Mouse (Mus musculus) adrenal gland (tissue): ENCODE measurements at regions not wholly inside any gene's neighbourhood (a gene's known extent, or its start where the extent isn't known, plus 50 kb on each side); places are given as distances from the start of the nearest gene placed in this dataset.

Source experiments
- intact Hi-C: fragments of 180-260 bp; cut with DNase I; formaldehyde crosslinking; loops from one replicate; pipeline ENCODE4 v1.15.1; 2025

DNA sequence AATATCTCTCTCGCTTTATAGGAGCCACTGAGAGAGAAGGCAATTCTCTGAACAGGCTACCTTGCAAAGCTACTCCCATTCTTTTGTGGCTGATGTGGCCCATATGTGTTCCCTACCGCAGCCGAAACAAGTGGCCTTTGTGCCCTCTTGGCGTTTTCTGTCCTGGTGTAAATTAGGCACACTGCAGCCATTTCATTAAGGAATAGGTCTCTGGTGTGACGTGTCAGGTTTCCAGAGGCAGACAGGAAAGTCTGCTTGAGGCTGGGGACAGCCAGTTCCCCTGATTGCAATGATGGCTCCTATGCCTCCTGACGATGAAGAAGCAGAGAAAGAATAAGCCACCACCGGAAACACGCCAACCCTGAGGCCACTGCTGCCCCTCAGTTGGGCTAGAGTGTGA lies 59.3 kb upstream of the Bcor start:
- intact Hi-C loops = no loop called here

DNA sequence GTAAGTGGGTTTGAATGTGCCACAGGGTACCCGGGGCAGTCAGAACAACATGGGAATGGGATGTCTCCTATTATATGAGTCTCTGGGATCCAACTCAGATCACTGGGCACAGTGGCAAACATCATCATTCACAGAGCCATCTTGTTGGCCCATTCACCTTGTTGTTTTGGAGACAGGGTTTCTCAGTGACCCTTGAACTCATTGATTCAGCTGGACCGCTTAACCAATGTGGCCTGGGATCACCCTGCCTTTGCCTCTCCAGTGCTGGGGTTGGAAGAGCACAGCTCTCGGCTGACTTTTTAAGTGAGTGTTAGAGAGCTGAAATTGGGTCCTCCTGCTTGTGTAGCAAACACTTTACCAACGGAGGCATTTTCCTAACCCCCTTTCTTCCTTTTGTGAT lies 64.2 kb upstream of the Bcor start:
- intact Hi-C loops = no loop called here

DNA sequence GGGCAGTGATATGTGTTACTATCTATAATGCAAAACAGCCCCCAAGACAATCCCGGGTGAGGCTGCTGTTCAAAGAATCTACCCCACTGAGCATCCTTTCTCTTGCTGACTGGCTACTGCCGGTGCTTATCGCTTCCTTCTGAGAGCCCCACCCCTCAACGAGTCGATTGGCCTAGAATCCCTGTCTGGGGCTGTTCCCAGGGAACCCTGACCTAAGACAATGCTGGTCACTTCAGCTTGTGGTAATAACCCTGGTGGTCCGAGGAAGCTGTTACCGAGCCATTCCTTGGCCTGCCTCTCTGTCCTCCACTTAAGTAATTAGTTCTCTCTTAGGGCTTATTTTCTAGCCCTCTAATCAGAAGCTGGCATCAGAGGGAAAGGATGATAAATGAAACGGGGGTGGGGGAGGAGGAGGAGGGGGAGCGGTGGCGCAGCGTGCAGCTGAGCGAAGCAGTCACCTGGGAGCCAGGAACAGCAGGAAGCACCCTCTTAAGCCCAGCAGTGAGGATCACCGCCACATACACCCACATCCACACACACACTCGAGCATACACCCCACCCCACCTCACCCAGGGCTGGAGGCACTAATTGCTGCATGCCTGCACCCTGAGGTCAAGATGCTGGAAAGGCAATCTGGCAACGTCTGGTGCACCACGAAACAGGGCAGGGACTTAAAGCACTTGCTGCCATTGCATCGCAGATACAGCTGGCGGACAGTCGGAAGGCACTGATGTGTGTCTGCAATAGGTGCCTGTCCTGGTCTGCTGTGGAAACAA lies 65.1 kb upstream of the Bcor start:
- intact Hi-C loops = no loop called here

DNA sequence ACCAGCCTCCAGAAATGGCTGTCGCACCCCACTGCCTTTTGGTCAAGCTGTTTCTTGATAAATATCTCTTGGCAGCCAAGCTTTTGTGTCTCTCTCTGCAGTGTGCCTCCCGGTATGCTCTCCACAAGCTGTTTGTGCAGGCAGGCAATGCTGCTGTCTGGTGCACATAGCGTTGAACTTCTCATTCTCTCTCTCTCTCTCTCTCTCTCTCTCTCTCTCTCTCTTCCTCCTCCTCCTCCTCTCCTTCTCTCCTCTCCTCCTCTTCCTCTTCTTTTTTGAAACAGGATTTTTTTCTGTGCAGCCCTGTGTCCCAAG lies 65.7 kb upstream of the Bcor start:
- intact Hi-C loops = no loop called here

DNA sequence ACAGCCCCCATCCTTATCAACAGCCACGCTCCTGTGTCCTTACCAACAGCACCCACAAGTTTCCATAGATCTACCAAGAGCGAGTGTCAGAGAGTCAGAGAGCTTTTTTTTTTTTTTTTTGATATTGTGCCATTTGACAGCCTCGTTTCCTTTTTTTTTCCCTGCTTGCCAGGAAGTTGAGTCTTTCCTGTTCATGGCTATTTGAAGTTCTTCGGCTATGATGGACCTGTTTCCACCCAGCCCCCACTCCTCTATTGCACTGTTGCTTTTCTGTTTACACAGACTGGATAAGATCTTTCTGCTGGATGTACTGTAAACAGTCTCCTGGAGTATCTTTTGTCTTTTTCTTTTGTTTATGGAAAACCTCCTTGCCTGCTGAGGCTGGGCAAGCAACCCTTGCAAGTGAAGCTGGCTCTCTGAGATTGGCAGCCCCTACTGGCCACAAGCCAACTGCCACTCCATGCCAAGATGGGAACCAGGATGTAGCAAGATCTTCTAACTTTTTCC lies 80.4 kb upstream of the Bcor start:
- intact Hi-C loops = no loop called here

DNA sequence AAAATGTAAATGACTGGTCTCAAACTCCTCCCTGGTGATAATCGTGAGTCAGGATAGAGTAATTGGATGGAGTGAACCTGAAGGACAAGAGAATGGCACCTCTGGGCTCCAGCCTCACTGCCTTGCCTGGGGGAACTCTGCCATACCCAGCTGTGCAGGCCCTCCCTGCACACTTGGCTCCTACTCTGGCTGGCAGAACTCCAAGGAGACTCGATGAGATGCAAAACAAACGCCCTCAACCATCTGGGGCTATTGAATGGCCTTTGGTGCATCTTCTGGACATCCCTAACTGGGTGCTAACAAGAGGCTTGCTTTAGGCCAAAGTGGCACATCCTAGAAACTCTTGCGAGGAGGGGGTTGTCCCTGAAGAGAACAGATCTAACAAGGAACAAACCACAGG lies 81.6 kb upstream of the Bcor start:
- intact Hi-C loops = no loop called here

DNA sequence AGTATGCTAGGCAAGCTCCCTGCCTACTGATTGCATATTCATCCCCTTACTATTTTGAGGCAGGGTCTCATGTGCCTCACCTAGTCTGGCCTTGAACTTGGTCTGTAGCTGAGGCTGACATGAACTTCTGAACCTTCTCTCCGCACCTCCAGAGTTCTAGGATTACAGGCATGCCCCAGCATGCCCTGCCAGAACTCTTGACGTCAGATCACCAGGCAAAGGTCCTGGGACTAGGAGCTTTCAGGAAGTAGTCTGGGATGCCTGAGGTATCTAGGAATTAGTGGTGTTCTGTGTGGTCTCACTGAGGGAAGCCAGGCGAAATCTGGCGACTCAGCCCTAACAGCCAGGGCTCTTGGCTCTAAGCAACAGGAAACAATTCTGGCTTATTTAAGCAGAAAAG lies 88.9 kb upstream of the Bcor start:
- intact Hi-C loops = no loop called here

DNA sequence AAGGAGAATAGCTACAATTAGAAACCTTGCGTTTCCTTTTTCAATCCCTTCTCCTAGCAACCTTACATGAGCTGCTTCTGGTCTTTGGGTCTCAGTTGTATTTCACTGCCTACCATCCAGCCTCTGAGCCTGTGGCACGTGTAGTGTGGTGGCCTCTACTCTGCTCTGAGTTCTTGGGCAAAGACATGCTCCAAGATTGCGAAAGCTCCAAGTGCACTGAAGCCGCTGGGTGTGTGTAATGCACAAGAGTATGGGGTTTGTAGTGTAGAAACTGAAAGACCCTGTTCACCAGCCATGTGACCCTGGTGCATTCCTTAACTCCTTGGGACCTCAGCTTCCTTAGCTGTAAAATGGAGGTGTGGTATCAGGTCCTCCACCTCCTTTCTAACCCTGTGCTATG lies 89.8 kb upstream of the Bcor start:
- intact Hi-C loops = loop anchor here (10.0 kb wide), 2 partner anchors 85 to 245 kb away; partner anchors contain the start of gene Bcor

DNA sequence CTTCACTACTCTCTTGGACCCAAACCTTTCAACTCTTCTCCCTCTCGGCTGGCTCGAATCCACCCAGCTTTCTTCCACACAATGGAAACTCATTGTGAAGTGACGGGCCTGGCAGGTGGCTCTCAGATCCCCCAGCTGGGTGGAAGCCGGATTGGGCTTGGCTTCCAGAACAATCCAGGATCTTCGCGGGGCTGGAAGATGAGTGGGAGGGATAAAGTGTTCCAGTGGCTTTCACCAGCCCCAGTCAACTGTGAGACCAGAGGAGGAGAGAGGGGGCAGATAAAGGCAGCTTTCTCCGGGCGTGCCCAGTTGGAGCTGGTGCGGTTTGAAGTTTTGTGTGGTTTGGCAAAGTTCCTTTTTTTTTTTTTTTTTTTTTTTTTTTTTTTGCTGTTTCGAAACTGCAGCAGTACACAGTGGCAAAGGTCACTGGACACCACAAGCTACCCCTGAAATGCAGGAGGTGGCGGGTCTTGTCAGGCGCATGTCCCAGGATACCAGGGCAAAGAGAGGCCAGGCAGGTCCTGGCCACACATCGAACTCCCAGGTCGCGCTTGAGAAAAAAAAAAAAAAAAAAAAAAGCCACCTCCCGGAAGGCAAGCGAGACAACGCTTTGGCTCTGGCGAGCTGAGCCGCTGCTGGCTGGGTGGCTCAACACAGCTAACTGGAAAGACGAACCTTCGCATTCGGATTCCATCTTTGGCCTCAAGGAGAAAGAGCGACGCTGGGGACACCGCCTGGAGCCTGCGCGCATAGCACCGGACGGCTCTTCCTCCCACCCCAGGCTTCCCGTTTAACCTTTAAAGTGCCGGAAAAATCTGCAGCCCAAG lies 91.9 kb upstream of the Bcor start:
- intact Hi-C loops = loop anchor here (10.0 kb wide), 2 partner anchors 87 to 247 kb away; partner anchors contain the start of gene Bcor

DNA sequence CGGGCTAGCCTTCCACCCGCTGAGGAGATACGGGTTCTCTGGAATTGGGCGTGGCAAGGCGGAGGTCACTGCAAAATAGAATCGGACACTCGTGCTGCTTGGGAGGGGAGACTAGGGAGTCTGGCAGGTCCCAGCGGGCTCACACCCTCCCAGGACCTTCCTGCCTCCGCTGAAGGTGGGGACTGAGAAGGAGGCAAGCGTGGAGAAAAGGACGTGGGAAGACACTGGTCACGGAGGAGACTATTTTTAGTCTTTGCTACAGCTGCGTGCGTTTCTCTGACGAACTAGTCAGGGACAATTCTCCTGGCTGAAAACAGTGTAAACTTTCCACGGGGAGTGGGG lies 92.5 kb upstream of the Bcor start:
- intact Hi-C loops = loop anchor here (10.0 kb wide), 2 partner anchors 88 to 248 kb away; partner anchors contain the start of gene Bcor

DNA sequence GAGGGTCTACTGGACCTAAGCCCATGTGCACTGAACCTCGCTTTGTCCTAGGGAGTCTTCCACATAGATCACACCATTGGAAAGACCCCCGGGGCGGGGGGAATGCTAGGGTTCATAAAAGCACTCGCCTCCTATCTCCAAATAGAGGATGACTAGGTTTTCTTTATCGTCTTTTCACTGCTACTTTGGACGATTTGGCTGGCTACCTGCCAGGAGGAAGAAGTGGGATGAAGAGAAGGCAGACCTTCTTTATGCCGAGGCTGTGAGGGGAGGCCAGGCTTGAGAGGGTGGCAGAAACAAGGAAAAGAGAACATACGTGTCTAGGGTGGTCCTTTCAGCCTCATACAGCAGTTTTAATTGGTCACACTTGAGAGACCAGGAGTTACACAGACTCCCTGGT lies 96.6 kb upstream of the Bcor start:
- intact Hi-C loops = loop anchor here (5.0 to 10.0 kb wide), 3 partner anchors 92 to 629 kb away; partner anchors contain the start of gene Bcor

DNA sequence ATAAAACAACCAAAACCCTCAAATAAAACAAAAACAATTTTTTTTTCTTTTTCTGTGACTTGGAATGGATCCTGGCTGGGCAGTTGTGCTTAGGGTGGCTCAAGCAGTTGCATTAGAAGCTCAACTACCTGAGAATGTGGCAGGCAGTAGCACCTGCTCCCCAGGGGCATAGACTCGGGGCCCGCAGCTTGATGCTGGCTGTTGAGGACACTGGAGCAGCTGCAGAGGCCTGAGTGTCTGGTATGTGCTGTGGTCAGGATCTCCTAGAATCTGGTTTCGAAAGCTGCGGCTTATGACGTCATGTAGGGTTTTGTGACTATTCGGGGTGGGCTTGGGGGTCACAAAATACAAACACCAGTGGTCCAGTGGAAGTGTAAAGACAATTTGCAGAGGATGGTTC lies 103.7 kb upstream of the Bcor start:
- intact Hi-C loops = no loop called here

DNA sequence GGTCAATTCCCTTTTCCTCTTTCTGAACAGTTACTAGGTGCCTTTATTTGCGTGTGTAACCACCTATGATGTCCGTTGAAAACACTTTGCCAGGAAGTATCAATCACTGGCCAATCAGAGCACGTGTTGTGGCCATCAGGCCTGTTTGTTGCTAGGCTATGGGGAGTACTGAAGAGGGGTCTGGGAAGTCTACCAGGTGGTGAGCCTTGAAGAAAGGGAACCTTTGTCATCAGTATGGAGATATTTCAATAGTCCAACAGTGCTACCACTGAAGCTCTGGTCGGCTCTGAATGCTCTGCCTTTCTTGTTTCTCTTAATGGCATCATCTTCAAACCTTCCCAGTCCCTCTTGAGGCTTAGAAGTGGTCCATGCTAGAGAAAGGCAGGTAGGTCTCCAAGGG lies 124.6 kb upstream of the Bcor start:
- intact Hi-C loops = no loop called here

DNA sequence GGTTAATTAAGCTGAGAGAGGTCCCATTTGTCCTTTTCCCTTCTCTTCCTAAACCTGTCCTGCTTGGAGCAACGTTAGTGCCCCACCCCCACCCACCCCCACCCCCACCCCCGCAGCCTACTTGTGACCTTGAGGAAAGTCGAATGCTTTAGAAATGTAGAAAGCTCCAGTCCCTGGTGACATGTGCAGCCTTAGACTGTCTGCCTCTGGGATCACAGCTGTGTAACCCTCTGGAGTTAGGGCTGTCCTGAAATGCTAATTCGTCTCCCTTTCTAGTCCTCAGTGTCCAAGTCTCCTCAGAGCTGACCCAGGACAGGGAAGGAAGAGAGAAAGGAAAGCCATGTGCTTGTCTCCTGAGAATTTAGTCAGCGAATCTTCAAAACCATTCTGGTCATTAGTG lies 125.0 kb upstream of the Bcor start:
- intact Hi-C loops = no loop called here

DNA sequence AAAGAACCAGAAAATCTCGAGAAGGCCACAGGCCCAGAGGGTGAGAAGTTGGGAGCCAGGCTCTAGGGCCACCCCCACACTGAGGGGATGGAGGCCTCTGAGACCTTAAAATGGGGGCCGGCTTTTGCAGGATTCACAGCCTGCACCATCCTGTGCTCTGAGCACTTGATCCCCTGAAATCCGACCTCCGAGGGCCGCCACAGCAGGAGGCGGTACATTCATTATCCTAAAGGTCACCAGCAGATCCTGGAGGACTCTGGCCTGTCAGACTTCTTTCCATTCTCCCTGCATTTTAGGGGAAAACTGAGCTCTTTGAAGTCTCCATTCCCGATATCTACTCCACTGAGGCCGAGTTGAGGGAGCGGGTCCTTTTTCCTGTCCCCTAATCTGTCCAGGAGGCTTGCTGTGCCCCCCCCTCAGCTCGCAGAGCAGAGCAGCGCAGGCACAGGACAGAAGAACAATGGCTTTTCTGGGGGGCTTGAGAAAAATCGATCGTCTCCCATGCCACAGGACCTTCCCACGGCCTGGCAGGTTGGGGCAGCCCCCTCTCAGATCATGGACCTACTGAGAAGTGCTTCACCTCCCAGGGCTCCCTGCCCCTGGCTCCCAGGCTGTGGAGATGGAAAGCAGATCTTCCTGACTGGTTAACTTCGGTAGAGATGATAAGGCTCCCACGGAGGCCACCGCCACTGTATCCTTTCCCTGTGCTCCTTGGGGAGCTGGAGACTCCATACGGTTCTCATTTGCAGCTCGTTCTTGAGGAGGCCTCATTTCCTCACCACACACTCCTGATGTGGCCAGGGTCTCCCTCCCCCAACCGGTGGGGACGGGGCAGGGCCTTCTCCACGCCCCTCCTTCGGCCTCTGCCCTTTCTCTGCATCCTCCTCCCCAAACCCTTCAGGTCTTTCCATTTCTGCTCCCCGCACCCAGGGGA lies 126.1 kb upstream of the Bcor start:
- intact Hi-C loops = no loop called here

DNA sequence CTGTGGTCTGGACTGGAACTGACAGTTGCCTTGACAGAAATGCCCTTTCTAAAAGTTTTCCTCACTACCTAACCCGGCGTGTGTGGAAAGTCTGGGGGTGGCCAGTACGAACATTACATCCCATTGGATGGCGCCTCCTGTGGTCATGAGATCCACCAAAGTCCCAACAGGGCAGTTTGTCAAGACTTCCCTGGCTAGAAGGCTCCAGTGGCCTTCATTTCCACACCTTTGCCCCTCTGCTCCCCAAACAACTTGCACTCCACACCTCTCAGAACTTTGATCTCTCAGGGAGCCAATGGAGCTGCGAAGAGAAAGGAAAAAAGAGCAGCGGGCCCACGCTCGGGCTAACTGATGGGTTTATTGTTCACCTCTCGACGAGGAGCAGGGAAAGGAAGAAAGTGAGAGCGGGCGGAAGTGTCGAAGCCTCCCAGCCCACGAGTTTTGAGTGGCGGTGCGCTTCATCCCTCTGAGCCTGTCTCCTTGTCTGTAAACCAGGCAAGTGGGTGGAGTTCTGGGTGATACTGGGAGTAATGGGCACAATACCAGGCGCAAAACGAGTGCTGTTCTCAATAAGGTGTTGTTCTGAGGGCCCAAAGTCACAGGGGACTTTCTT lies 126.9 kb upstream of the Bcor start:
- intact Hi-C loops = no loop called here

DNA sequence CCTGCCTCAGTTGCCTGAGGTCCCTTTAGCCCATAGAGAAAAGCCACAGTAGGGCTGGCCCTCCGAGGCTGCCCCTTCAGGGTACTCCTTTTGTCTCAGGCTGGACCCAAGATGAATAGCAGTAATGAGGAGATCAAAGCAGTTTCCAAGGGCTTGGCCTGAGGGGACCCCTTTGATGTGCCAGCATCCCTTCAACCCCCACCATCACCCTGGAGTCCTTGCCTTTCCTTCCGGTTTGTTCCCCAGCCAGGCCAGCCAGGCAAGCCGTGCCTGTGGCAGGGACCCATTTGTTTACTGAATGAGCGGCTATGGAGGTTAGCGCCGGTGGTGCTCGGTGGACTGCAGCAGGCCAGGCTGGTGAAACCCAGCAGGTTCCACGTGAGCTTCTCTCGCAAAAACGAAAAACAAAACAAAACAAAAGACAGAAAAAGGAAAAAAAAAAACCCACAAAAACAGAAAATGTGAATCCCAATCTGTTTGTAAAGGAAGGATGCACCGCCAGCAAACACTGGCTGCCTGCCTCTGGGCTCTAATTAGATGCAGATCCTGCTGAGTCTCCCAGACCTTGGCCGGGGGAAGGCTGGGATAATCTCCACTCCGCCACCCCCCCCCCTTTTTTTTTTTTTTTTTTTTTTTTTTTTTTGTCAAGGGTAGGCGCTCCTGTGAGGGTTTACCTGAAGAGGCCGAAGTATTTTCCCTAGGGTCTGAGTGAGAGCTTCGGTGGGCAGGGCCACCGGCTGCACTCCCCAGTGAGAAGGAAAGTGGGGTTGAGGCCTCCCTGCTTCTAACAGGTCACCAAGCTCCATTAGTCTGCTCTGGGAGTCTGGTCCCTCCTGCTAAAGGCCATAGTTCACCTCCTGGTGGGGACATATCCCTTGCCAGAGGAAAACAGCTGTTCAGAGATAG lies 127.8 kb upstream of the Bcor start:
- intact Hi-C loops = no loop called here

DNA sequence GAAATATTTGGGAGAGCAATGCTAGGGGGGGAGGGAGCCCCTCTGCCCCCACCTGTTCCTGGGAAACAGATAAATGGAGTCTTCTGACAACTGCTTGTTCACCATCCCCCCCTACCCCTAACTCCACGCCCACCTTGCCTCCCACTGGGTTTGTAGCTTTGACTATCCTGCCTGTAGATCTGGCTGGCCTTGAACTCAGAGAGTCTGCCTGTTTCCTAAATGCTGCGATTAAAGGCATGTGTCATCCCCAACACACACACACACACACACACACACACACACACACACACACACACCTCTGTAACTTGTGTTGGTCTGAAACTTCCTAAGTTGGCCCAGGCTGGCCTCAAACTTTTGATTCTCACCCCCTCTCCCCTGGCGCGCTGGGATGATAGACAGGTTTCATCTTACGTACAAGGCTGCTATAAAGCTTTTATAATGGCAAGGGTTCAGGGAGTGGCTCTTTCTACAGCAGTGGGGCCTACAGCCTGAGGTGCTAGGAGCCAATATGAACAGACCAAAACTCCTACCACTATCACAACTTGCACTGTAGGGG lies 128.5 kb upstream of the Bcor start:
- intact Hi-C loops = no loop called here

DNA sequence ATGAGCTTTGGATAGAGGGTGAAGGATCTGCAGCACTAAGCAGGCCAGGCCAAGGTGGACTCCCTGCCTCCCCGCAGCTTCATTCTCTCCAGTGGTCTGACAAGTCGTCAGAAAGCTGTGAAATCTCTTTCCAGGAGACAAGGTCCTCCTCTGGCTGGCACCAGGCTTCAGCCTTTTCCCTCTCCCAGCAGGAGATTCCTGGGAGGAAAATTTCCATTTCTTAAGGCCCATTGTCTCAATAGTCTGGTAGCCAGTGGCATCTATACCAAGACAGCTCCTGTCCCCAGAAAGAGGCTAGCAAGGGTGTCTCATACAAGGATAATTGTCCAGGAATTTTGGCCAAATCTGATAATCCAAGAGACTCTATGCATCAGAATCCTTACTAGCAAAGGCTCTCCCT lies 133.0 kb upstream of the Bcor start:
- intact Hi-C loops = no loop called here

DNA sequence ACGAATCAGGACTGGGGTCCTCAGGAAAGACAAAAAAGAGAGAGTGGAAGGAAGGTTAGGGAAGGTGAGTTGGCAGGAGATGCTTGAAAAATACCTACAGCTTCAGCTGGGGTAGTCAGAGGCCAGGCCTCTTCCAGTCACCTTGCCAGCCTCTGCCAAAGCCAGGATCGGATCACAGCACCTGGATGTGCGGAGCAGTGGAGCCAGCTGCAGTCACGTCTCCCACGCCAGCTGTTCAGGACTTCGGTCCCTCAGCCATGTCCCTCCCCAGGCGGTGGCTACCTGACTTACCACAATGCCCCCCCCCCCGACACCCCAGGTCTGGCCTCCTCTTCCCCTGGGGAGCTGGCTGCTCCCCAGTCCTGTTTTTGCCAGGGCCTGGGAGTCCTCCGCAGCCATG lies 134.3 kb upstream of the Bcor start:
- intact Hi-C loops = no loop called here
